Mouse (Mus musculus) midbrain, embryonic 13.5 days (tissue): ENCODE data around the gene Them5. TPM values are rescaled to one million over a fixed set of nuclear protein-coding genes. Genes with fewer than 3 reads are reported as not detected.

Experiments
- ATAC-seq: fragments of 200-750 bp; cut with Nextera tagmentation; 2 replicates; pipeline ENCODE4 v1.8.0; 2017; ENCODE audit warnings: mild to moderate bottlenecking, moderate TSS enrichment, moderate library complexity
- H3K27ac ChIP-seq: fragments of 300-500 bp; sonication (generic); 2 replicates; pipeline ENCODE4 v1.5.1; 2015; ENCODE audit warnings: inconsistent platforms, mild to moderate bottlenecking, moderate library complexity
- H3K27me3 ChIP-seq: fragments of 300-500 bp; sonication (generic); 2 replicates; pipeline ENCODE4 v1.6.1; 2015; ENCODE audit warnings: mild to moderate bottlenecking, inconsistent platforms
- H3K36me3 ChIP-seq: fragments of 300-500 bp; sonication (generic); 2 replicates; pipeline ENCODE4 v1.6.1; 2015; ENCODE audit warnings: mild to moderate bottlenecking, inconsistent platforms
- H3K4me1 ChIP-seq: fragments of 300-500 bp; sonication (generic); replicated peaks from 2 replicates; pipeline ENCODE4 v1.6.1; 2015; ENCODE audit warnings: inconsistent platforms
- H3K4me2 ChIP-seq: fragments of 300-500 bp; sonication (generic); replicated peaks from 2 replicates; pipeline ENCODE4 v1.6.1; 2015; ENCODE audit warnings: moderate library complexity, mild to moderate bottlenecking, inconsistent platforms
- H3K4me3 ChIP-seq: fragments of 300-500 bp; sonication (generic); replicated peaks from 2 replicates; pipeline ENCODE4 v1.5.1; 2015; ENCODE audit warnings: mild to moderate bottlenecking, inconsistent platforms
- H3K9ac ChIP-seq: fragments of 300-500 bp; sonication (generic); replicated peaks from 2 replicates; pipeline ENCODE4 v1.6.1; 2015; ENCODE audit warnings: mild to moderate bottlenecking, inconsistent platforms
- H3K9me3 ChIP-seq: fragments of 300-500 bp; sonication (generic); 2 replicates; pipeline ENCODE4 v1.6.1; 2016; ENCODE audit warnings: mild to moderate bottlenecking, inconsistent platforms
- WGBS: fragments of 180-500 bp; shearing (Covaris S2); methylation state at CpG from one replicate; pipeline ENCODE4 v1.1.7; 2015; 5-methylcytosine and 5-hydroxymethylcytosine counted together
- polyA plus RNA-seq: library from polyadenylated mRNA; unstranded; fragments of >200 nt; fragmentation: Nextera tagmentation; extraction: Ambion mirVana; gene quantifications from 2 replicates; pipeline ENCODE4 v1.2.1, GENCODE M21; 2015

The Them5 gene
- polyA plus RNA-seq, 1 experiment from 2014 or later, result 0.46 TPM

GRCm38 (mm10) chr3:94389420-94389819 lies 47.5 kb downstream of the Them5 start:
- Histone ChIP-seq H3K36me3 (no peaks in the 10 kb centered on the region), H3K9me3 (no peaks in the 10 kb centered on the region), H3K4me1 (no peaks in the 10 kb centered on the region), H3K9ac (no peak overlapping the region), H3K4me2 (no peak overlapping the region), H3K27ac (no peak overlapping the region), H3K4me3 (no peak overlapping the region), H3K27me3 (no peaks in the 10 kb centered on the region)
- WGBS, result 92% methylated on average over 16 of the region's 16 CpGs
- no peak for ATAC-seq

- ATAC-seq, result no peak
- no peak overlapping the region for H3K9ac ChIP-seq
- no peak overlapping the region for H3K27ac ChIP-seq
- H3K9me3 ChIP-seq, result no peaks in the 10 kb centered on the region
- no peak overlapping the region for H3K4me2 ChIP-seq
- H3K36me3 ChIP-seq, result no peaks in the 10 kb centered on the region
- H3K27me3 ChIP-seq, result no peaks in the 10 kb centered on the region
- no peaks in the 10 kb centered on the region for H3K4me1 ChIP-seq
- no peak overlapping the region for H3K4me3 ChIP-seq
- WGBS, result 86% methylated on average over 5 of the region's 5 CpGs
Observed at GRCm38 (mm10) chr3:94391001-94391400, 49.1 kb downstream of the Them5 start.

DNA sequence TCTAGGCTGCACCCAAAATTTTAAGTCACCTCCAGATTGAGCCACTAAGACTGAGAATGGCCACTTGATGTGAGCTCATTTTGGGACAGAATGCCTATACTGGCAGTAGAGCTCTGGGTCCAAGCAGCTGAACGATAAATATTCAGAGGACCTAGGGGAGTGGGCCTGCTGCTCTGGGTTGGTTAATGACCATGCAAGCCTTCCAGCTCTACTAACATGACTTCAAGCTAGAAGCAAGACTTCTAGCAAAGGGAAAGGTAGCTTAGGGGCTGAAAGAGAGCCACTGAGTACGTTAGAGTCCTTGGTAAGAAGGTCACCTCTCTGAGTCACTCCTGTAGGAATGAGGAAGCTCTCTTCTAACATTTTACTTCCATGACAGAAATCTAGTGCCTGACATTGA lies 50.2 kb downstream of the Them5 start:
- ATAC-seq, result no peak
- H3K36me3 ChIP-seq, result no peaks in the 10 kb centered on the region
- WGBS, result 88% methylated on average over 2 of the region's 2 CpGs
- H3K27me3 ChIP-seq, result peaks cover 3% of the 10 kb centered on the region
- H3K27ac ChIP-seq, result no peak overlapping the region
- no peak overlapping the region for H3K4me3 ChIP-seq
- H3K4me2 ChIP-seq, result no peak overlapping the region
- no peak overlapping the region for H3K9ac ChIP-seq
- H3K4me1 ChIP-seq, result no peaks in the 10 kb centered on the region
- H3K9me3 ChIP-seq, result no peaks in the 10 kb centered on the region

- Histone ChIP-seq H3K36me3 (no peaks in the 10 kb centered on the region), H3K9ac (no peak overlapping the region), H3K9me3 (no peaks in the 10 kb centered on the region), H3K4me1 (no peaks in the 10 kb centered on the region), H3K4me3 (no peak overlapping the region), H3K27me3 (peaks cover 11% of the 10 kb centered on the region), H3K4me2 (no peak overlapping the region), H3K27ac (no peak overlapping the region)
- 79% methylated on average over 4 of the region's 4 CpGs for WGBS
- ATAC-seq, result no peak
Observed at GRCm38 (mm10) chr3:94393049-94393448, 51.1 kb downstream of the Them5 start.

- Histone ChIP-seq H3K9me3 (no peaks in the 10 kb centered on the region), H3K4me2 (no peak overlapping the region), H3K27me3 (peaks cover 18% of the 10 kb centered on the region), H3K27ac (no peak overlapping the region), H3K9ac (no peak overlapping the region), H3K36me3 (no peaks in the 10 kb centered on the region), H3K4me1 (peaks cover 20% of the 10 kb centered on the region), H3K4me3 (no peak overlapping the region)
- 83% methylated on average over 1 of the region's 1 CpGs for whole genome bisulfite sequencing
- no peak for ATAC-seq
Observed at GRCm38 (mm10) chr3:94396336-94396735, 54.4 kb downstream of the Them5 start.

DNA sequence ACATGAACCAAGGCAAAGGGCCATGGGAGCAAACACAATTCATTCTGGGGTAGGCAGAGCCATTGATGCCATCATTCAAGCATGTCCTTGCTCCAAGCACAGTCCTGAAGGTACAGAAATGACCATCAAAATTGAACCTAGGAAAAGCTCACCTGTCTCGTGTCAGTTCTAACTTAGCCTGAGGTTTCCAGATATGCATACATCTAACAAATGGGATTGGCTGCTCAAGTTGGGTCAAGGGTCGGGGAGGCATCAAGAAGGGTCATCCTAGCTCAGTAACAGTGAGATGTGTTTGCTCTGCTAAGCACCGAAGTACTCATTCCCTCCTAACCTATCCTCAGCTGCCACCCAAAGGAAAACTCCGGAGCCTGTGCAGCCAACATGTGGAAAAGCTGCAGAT lies 55.0 kb downstream of the Them5 start:
- ATAC-seq, result no peak
- H3K4me1 ChIP-seq, result peaks cover 20% of the 10 kb centered on the region
- no peak overlapping the region for H3K4me3 ChIP-seq
- H3K27ac ChIP-seq, result no peak overlapping the region
- no peak overlapping the region for H3K4me2 ChIP-seq
- WGBS, result 87% methylated on average over 4 of the region's 4 CpGs
- no peak overlapping the region for H3K9ac ChIP-seq
- no peaks in the 10 kb centered on the region for H3K36me3 ChIP-seq
- no peaks in the 10 kb centered on the region for H3K9me3 ChIP-seq
- peaks cover 22% of the 10 kb centered on the region for H3K27me3 ChIP-seq

Other genes with a start within 250 kb of the Them5 start
- not detected in 2 replicates for gene Gm10696, start 163.9 kb upstream of the Them5 start, polyA plus RNA-seq
- gene Gm5286, start 145.4 kb upstream of the Them5 start, polyA plus RNA-seq, result not detected in 2 replicates
- gene Gm4778, start 78.1 kb upstream of the Them5 start, polyA plus RNA-seq, result not detected in 2 replicates
- 30.4 and 33.6 TPM in 2 replicates for gene Them4, start 32.0 kb upstream of the Them5 start, polyA plus RNA-seq
- 2.0 and 2.2 TPM in 2 replicates for gene C2cd4d, start 20.3 kb downstream of the Them5 start, polyA plus RNA-seq
- gene Rorc, start 30.7 kb downstream of the Them5 start, polyA plus RNA-seq, result 0.79 and 1.0 TPM in 2 replicates
- 0.83 and 1.4 TPM in 2 replicates for gene Lingo4, start 56.4 kb downstream of the Them5 start, polyA plus RNA-seq
- gene Tdrkh, start 71.2 kb downstream of the Them5 start, polyA plus RNA-seq, result 61.6 and 63.1 TPM in 2 replicates
- 61.3 and 63.2 TPM in 2 replicates for gene Mrpl9, start 101.2 kb downstream of the Them5 start, polyA plus RNA-seq
- gene Oaz3, start 101.8 kb downstream of the Them5 start, polyA plus RNA-seq, result 0.89 and 1.2 TPM in 2 replicates
- 396 and 399 TPM in 2 replicates for gene Celf3, start 136.2 kb downstream of the Them5 start, polyA plus RNA-seq
- gene Riiad1, start 138.2 kb downstream of the Them5 start, polyA plus RNA-seq, result 24.3 and 26.1 TPM in 2 replicates
- 69.7 and 75.5 TPM in 2 replicates for gene Snx27, start 240.6 kb downstream of the Them5 start, polyA plus RNA-seq